Mouse (Mus musculus) ES-E14 (cell line): ENCODE measurements around the gene Aida. TPM values are rescaled to one million over a fixed set of nuclear protein-coding genes. Genes with fewer than 3 reads are reported as not detected.

Experiments used
- DNase-seq: peaks from one replicate; pipeline ENCODE4 v3.0.0-alpha.2; 2013; ENCODE audit warnings: low read depth, low spot score
- H3K27ac ChIP-seq: 2 replicates; pipeline ENCODE4 v1.5.1; 2012; ENCODE audit warnings: low read depth, mild to moderate bottlenecking, low read length, moderate library complexity, mixed read lengths; ENCODE audit not compliant: poor library complexity, insufficient read depth, severe bottlenecking
- H3K36me3 ChIP-seq: 2 replicates; pipeline ENCODE4 v1.6.1; 2012; ENCODE audit warnings: mild to moderate bottlenecking, low read length, moderate library complexity, mixed read lengths; ENCODE audit not compliant: control insufficient read depth, poor library complexity, insufficient read depth, severe bottlenecking
- H3K4me1 ChIP-seq, 2 experiments: fragments of 150-350 bp in 1 of 2; sonication (generic) in 1 of 2; 2 replicates each; pipeline ENCODE4 v1.6.1; 2012; ENCODE audit warnings: low read length in 2 of 2, mild to moderate bottlenecking in 1 of 2, mixed read lengths in 1 of 2; ENCODE audit not compliant: control insufficient read depth in 2 of 2, insufficient read depth in 2 of 2, poor library complexity in 1 of 2
- H3K4me3 ChIP-seq, 2 experiments: fragments of 150-350 bp in 1 of 2; sonication (generic) in 1 of 2; 2 replicates each; pipeline ENCODE4 v1.5.1; 2012; ENCODE audit warnings: low read length in 2 of 2, low read depth in 1 of 2, mild to moderate bottlenecking in 1 of 2, mixed read lengths in 1 of 2; ENCODE audit not compliant: insufficient read depth in 1 of 2, poor library complexity in 1 of 2, severe bottlenecking in 1 of 2
- H3K9ac ChIP-seq: 2 replicates; pipeline ENCODE4 v1.6.1; 2012; ENCODE audit warnings: low read depth, mild to moderate bottlenecking, low read length, mixed read lengths; ENCODE audit not compliant: poor library complexity, insufficient read depth, severe bottlenecking
- H3K9me3 ChIP-seq: fragments of 150-350 bp; sonication (generic); 2 replicates; pipeline ENCODE4 v1.6.1; 2012; ENCODE audit warnings: low read depth, mild to moderate bottlenecking, low read length; ENCODE audit not compliant: control insufficient read depth, insufficient read depth
- CHD2 ChIP-seq: IDR thresholded peaks from 2 replicates; pipeline ENCODE4 v1.6.1; 2014; ENCODE audit warnings: mild to moderate bottlenecking, low read depth, low read length, inconsistent platforms
- HCFC1 ChIP-seq: IDR thresholded peaks from 2 replicates; pipeline ENCODE4 v1.6.1; 2012; ENCODE audit warnings: low read length, inconsistent platforms, borderline replicate concordance; ENCODE audit not compliant: insufficient read depth
- MAFK ChIP-seq: IDR thresholded peaks from 2 replicates; pipeline ENCODE4 v1.6.1; 2014; ENCODE audit warnings: mild to moderate bottlenecking, low read depth, low read length, inconsistent platforms; ENCODE audit not compliant: insufficient read depth
- ZC3H11A ChIP-seq: IDR thresholded peaks from 2 replicates; pipeline ENCODE4 v1.6.1; 2012; ENCODE audit warnings: low read depth, mild to moderate bottlenecking, inconsistent platforms, low read length, borderline replicate concordance
- ZNF384 ChIP-seq: IDR thresholded peaks from 2 replicates; pipeline ENCODE4 v1.6.1; 2012; ENCODE audit warnings: low read depth, low read length, inconsistent platforms
- in situ Hi-C, 2 experiments: fragments of 600-800 bp; cut with MboI; formaldehyde crosslinking; loops; one replicate each; pipeline ENCODE4 v1.15.1; 2025; ENCODE audit warnings: low sequenced_read_pairs in 2 of 2, inconsistent platforms in 1 of 2; ENCODE audit not compliant: unreplicated experiment in 2 of 2
- total RNA-seq: library from RNA; depleted of rRNA; stranded (reverse); fragments of 300-350 nt; gene quantifications from 2 replicates; pipeline ENCODE4 v1.2.3, GENCODE M21; 2012

The Aida gene
- total RNA-seq, 1 experiment = 28.5 TPM

- no peak for TF ChIP-seq CHD2
- no peak for TF ChIP-seq ZNF384
- no peak for TF ChIP-seq ZC3H11A
- TF ChIP-seq MAFK = no peak
- TF ChIP-seq HCFC1 = no peak
- in situ Hi-C loops = loop anchor here in 1 of 2 experiments (25.0 kb wide), 1 partner anchor 702 kb away; the partner anchor contains the start of gene Capn8
- H3K4me1 ChIP-seq = 0 out of 4 replicates have a peak, but pooled peaks cover 0 to 2% of the 10 kb centered on the region in 2 experiments
- H3K27ac ChIP-seq = no peak overlapping the region
- no peak overlapping the region for H3K9ac ChIP-seq
- no peaks in the 10 kb centered on the region for H3K9me3 ChIP-seq
- peak; percentile 24 for DNase-seq
- no peaks in the 10 kb centered on the region for H3K36me3 ChIP-seq
- no peak overlapping the region for H3K4me3 ChIP-seq
These were observed 32.0 kb upstream of the Aida start for GRCm38 (mm10) chr1:183264145-183265008.

- Histone ChIP-seq H3K27ac (no peak overlapping the region), H3K4me1 (0 out of 4 replicates have a peak, but pooled peaks cover 0 to 2% of the 10 kb centered on the region in 2 experiments), H3K9me3 (no peaks in the 10 kb centered on the region), H3K36me3 (no peaks in the 10 kb centered on the region), H3K4me3 (no peak overlapping the region), H3K9ac (no peak overlapping the region)
- TF ChIP-seq CHD2 (no peak), MAFK (no peak), ZC3H11A (no peak), HCFC1 (no peak), ZNF384 (no peak)
- no peak for DNase-seq
- in situ Hi-C loops = loop anchor here in 1 of 2 experiments (25.0 kb wide), 1 partner anchor 704 kb away; the partner anchor contains the start of gene Capn8
These were observed 30.4 kb upstream of the Aida start for GRCm38 (mm10) chr1:183265921-183266467.

- no peak overlapping the region for H3K27ac ChIP-seq
- TF ChIP-seq HCFC1 = no peak
- TF ChIP-seq ZNF384 = no peak
- TF ChIP-seq CHD2 = no peak
- no peak for TF ChIP-seq MAFK
- TF ChIP-seq ZC3H11A = no peak
- in situ Hi-C loops = loop anchor here in 1 of 2 experiments (25.0 kb wide), 1 partner anchor 705 kb away; the partner anchor contains the start of gene Capn8
- H3K4me1 ChIP-seq = 0 out of 4 replicates have a peak, but pooled peaks cover 0 to 2% of the 10 kb centered on the region in 2 experiments
- H3K9me3 ChIP-seq = no peaks in the 10 kb centered on the region
- H3K4me3 ChIP-seq = no peak overlapping the region
- no peak for DNase-seq
- no peak overlapping the region for H3K9ac ChIP-seq
- H3K36me3 ChIP-seq = no peaks in the 10 kb centered on the region
These were observed 28.7 kb upstream of the Aida start for GRCm38 (mm10) chr1:183267666-183268065.

- no peak for TF ChIP-seq CHD2
- 0 out of 2 replicates have a peak, but pooled peaks have one; percentile 47 for TF ChIP-seq ZC3H11A
- H3K4me1 ChIP-seq = no peaks in the 10 kb centered on the region
- no peak overlapping the region for H3K9ac ChIP-seq
- no peaks in the 10 kb centered on the region; the same call in 1 of the 2 replicates for H3K36me3 ChIP-seq
- no peak overlapping the region for H3K4me3 ChIP-seq
- in situ Hi-C loops = loop anchor here in 1 of 2 experiments (25.0 kb wide), 1 partner anchor 711 kb away; the partner anchor contains the start of gene Capn8
- H3K9me3 ChIP-seq = no peaks in the 10 kb centered on the region
- no peak for DNase-seq
- no peak overlapping the region for H3K27ac ChIP-seq
These were observed 23.2 kb upstream of the Aida start for GRCm38 (mm10) chr1:183272867-183273818.
